Comparison of ENCODE assay signal across 8 mouse cellular contexts in genomic region chr17:15527811-15528136, GRCm38 (mm10). TPM values are rescaled to one million over a fixed set of nuclear protein-coding genes. Genes with fewer than 3 reads are reported as not detected.
A peak's percentile ranks its signal among the peaks of the same experiment; 100 is the strongest.
DNase-seq lines count a peak whose midpoint lies in the region; ATAC-seq and TF ChIP-seq lines count a peak whose summit lies in the region.

No protein-coding gene starts in this region.

- DNase-seq in gastrocnemius, adult 2 months = no peak
- DNase-seq in gastrocnemius, postnatal 25 days = no peak
- DNase-seq in spleen, adult 2 months (ENCODE audit: low read depth in 1 of 2, low spot score in 2 of 2) = no peak
- DNase-seq in spleen, adult 18-20 months = no peak
- DNase-seq in thymus, postnatal 10 days (ENCODE audit: low spot score in 2 of 2) = no peak
- no peak for DNase-seq in ovary, postnatal 36 days (ENCODE audit: low spot score)
- DNase-seq in cerebellum, adult 9-10 months = no peak

- H3K4me3 ChIP-seq in gastrocnemius, adult 2 months = peak overlapping the region; percentile 90
- H3K4me3 ChIP-seq in spleen, adult 2 months (ENCODE audit: extremely low read depth, insufficient read depth, insufficient read length) = peak overlapping the region; percentile 20; the same call in 1 of the 2 replicates
- peak overlapping the region; percentile 83 for H3K4me3 ChIP-seq in liver, embryonic 12.5 days

- H3K4me1 ChIP-seq in spleen, adult 2 months (ENCODE audit: control insufficient read depth, insufficient read depth, insufficient read length) = peaks cover 8% of the 10 kb centered on the region
- H3K4me1 ChIP-seq in liver, embryonic 12.5 days = peaks cover 24% of the 10 kb centered on the region

- no peaks in the 10 kb centered on the region for H3K9me3 ChIP-seq in liver, embryonic 12.5 days (replicated peaks)

- H3K4me2 ChIP-seq in liver, embryonic 12.5 days = peak overlapping the region; percentile 88

- intact Hi-C loops in gastrocnemius, adult 2 months (cut with DNase I) = loop anchor here (2.0 kb wide), 1 partner anchor 35 kb away; no protein-coding TSS in a partner anchor

- no peaks in the 10 kb centered on the region for H3K27me3 ChIP-seq in spleen, adult 2 months (ENCODE audit: control insufficient read depth, insufficient read depth, low read length)
- no peaks in the 10 kb centered on the region for H3K27me3 ChIP-seq in liver, embryonic 12.5 days (replicated peaks)

- no peak for TF ChIP-seq CTCF in gastrocnemius, adult 2 months (IDR thresholded peaks at IDR 0.05)
- no peak for TF ChIP-seq CTCF in spleen, adult 2 months (IDR thresholded peaks at IDR 0.05; ENCODE audit: extremely low read depth, insufficient read depth, insufficient read length, insufficient replicate concordance)

- H3K27ac ChIP-seq in gastrocnemius, adult 2 months = peak overlapping the region; percentile 80
- H3K27ac ChIP-seq in spleen, adult 2 months (ENCODE audit: insufficient read depth, low read length) = 0 out of 2 replicates have a peak overlapping the region, but pooled peaks have one; percentile 9
- H3K27ac ChIP-seq in liver, embryonic 12.5 days = peak overlapping the region; percentile 86

- peaks cover 14% of the 10 kb centered on the region for H3K36me3 ChIP-seq in spleen, adult 2 months (ENCODE audit: control insufficient read depth, insufficient read depth, low read length)
- H3K36me3 ChIP-seq in liver, embryonic 12.5 days = peaks cover 29% of the 10 kb centered on the region

- 23% methylated on average over 3 of the region's 3 CpGs for WGBS in spleen, adult 2 months
- 29% methylated on average over 3 of the region's 3 CpGs for WGBS in liver, embryonic 12.5 days (ENCODE audit: insufficient replicate concordance)

- ATAC-seq in liver, embryonic 12.5 days = no peak

- TF ChIP-seq POLR2A in spleen, adult 2 months (IDR thresholded peaks at IDR 0.05; ENCODE audit: low read depth, low read length) = no peak

- peak overlapping the region; percentile 88 for H3K9ac ChIP-seq in liver, embryonic 12.5 days

RNA-seq across cellular contexts. Expression of gene Pdcd2, which starts 0.7 kb away (rescaled TPM):
- 10 to 100 TPM; 19.5 to 20.5 TPM for total RNA-seq in gastrocnemius, adult 2 months (2021)
- 10 to 100 TPM; 12.5 to 16.0 TPM for total RNA-seq in gastrocnemius, postnatal 25 days (2021)
- polyA plus RNA-seq in spleen, adult 2 months (2012; rRNA removed) = 21.7 and 40.1 TPM in 2 replicates
- 39.2 and 39.8 TPM in 2 replicates for polyA plus RNA-seq in liver, embryonic 12.5 days (2016; fragmentation: Nextera tagmentation; extraction: Ambion mirVana)

RNA-seq across cellular contexts. Expression of gene Tbp, which starts 28.1 kb away (rescaled TPM):
- total RNA-seq in gastrocnemius, adult 2 months (2021) = 1 to 10 TPM; 7.8 to 9.1 TPM
- 1 to 10 TPM; 7.0 to 7.7 TPM for total RNA-seq in gastrocnemius, postnatal 25 days (2021)
- 37.5 and 43.3 TPM in 2 replicates for polyA plus RNA-seq in spleen, adult 2 months (2012; rRNA removed)
- 27.6 and 28.2 TPM in 2 replicates for polyA plus RNA-seq in liver, embryonic 12.5 days (2016; fragmentation: Nextera tagmentation; extraction: Ambion mirVana)

RNA-seq across cellular contexts. Expression of gene Psmb1, which starts 28.2 kb away (rescaled TPM):
- total RNA-seq in gastrocnemius, adult 2 months (2021) = 100 to 1,000 TPM; 106 to 111 TPM
- total RNA-seq in gastrocnemius, postnatal 25 days (2021) = 100 to 1,000 TPM in 1 of 2 experiments, 10 to 100 TPM in 1; 84.4 to 104 TPM
- polyA plus RNA-seq in spleen, adult 2 months (2012; rRNA removed) = 38.3 and 63.0 TPM in 2 replicates
- polyA plus RNA-seq in liver, embryonic 12.5 days (2016; fragmentation: Nextera tagmentation; extraction: Ambion mirVana) = 175 and 181 TPM in 2 replicates

RNA-seq across cellular contexts. Expression of gene Prdm9, which starts 36.4 kb away (rescaled TPM):
- total RNA-seq in gastrocnemius, adult 2 months (2021) = 1 to 10 TPM; 2.9 TPM
- 1 to 10 TPM; 3.0 to 3.3 TPM for total RNA-seq in gastrocnemius, postnatal 25 days (2021)
- polyA plus RNA-seq in spleen, adult 2 months (2012; rRNA removed) = 2.3 and 2.4 TPM in 2 replicates
- 0.80 and 0.83 TPM in 2 replicates for polyA plus RNA-seq in liver, embryonic 12.5 days (2016; fragmentation: Nextera tagmentation; extraction: Ambion mirVana)

Comparison
In these comparisons a context has a peak if more than half of its experiments do, and no peak if none do; other contexts are left out.
1. H3K27ac ChIP-seq: peak in every context shown above with its lines; median percentile 86 in liver, embryonic 12.5 days; 80 in gastrocnemius, adult 2 months; 9 in spleen, adult 2 months.
2. H3K4me3 ChIP-seq: peak in every context shown above with its lines; median percentile 90 in gastrocnemius, adult 2 months; 83 in liver, embryonic 12.5 days; 20 in spleen, adult 2 months.